Mouse (Mus musculus): ENCODE results near the gene Klhl12.

- TF ChIP-seq CTCF (IDR thresholded peaks at IDR 0.05; ENCODE audit: extremely low read depth, insufficient read depth, low read length) (no peak), POLR2A (IDR thresholded peaks at IDR 0.05; ENCODE audit: extremely low read depth, insufficient read depth, low read length) (no peak)
These were observed 60.6 kb downstream of the Klhl12 start for GRCm38 (mm10) chr1:134515891-134516290.

Data from cortical plate, adult 2 months (tissue).